Mouse (Mus musculus): ENCODE measurements around the gene Gm20903. TPM values are rescaled to one million over a fixed set of nuclear protein-coding genes. Genes with fewer than 3 reads are reported as not detected.
"Not testable (repeated sequence)": the region's sequence is repeated elsewhere in the genome, so short reads cannot be mapped to it uniquely, and the experiment has no call there.

Gene Gm20903
- polyA plus RNA-seq (2021): not detected

GRCm38 (mm10) chrY:73669015-73669414 lies at the start of gene Gm20903:
TSS of gene Gm20903 (plus strand) at chrY:73669315.
- DNase-seq (ENCODE audit: low read depth, low spot score); POLR2A ChIA-PET; H3K27me3 ChIP-seq; ATAC-seq; CTCF ChIA-PET; in situ Hi-C loops (cut with MboI; ENCODE audit: low pct_unique_long_range_greater_than_20kb): not testable (repeated sequence)

Measured in Patski (cell line).